Mouse (Mus musculus) brain, embryonic 14.5 days (tissue): ENCODE data around the gene Fam102b. TPM values are rescaled to one million over a fixed set of nuclear protein-coding genes. Genes with fewer than 3 reads are reported as not detected.

Experiments used
- DNase-seq: peaks from one replicate; pipeline ENCODE4 v3.0.0-alpha.2; 2011; ENCODE audit warnings: low read depth
- CTCF ChIP-seq: fragments of 200-500 bp; IDR thresholded peaks from 2 replicates; pipeline ENCODE4 v1.5.1; 2012; ENCODE audit warnings: inconsistent platforms, mild to moderate bottlenecking, moderate library complexity, borderline replicate concordance; ENCODE audit not compliant: insufficient read depth, insufficient read length; ENCODE audit errors: extremely low read depth
- POLR2A ChIP-seq: fragments of 200-500 bp; IDR thresholded peaks from 2 replicates; pipeline ENCODE4 v1.6.1; 2012; ENCODE audit warnings: mild to moderate bottlenecking, inconsistent platforms, borderline replicate concordance; ENCODE audit not compliant: poor library complexity, insufficient read depth, insufficient read length, severe bottlenecking; ENCODE audit errors: extremely low read depth
- polyA plus RNA-seq: library from polyadenylated mRNA; depleted of rRNA; stranded (reverse); fragments of >200 nt; gene quantifications from 2 replicates; pipeline ENCODE4 v1.2.3, GENCODE M21; 2012

Fam102b gene
- polyA plus RNA-seq, 1 experiment, result 26.5 TPM

DNA sequence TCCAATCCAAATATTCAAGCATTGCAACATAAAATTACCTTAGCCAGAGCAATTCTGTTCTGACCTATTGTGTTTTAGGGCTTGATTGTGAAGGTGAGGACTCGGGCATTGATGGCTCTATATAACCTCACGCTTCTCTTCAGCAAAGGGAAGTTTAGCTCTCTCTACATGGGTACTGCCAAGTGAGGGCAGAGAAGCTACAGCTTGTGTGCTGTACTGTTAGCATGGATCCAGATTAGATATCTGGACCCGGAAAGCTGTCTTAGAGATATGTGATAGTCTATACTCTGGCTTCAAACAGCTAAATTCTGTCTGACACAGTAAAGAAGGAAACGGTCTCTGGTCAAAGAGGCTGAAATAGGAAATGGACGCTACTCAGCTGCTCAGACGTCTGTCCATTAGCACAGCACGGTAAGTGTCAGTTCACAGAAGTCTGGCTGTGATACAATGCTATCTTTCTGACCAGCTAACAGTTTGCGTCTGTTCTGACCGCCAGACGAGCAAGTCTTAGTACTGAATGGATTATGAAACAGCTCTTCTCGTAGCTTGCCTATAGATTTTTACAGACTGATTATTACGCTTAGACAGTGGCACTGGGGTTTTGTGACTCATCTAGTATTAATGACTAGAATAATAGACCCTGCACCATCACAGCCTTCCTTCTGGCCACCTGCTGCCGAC, 53.3 kb downstream of the Fam102b start:
- no peak for TF ChIP-seq POLR2A
- no peak for TF ChIP-seq CTCF
- no peak for DNase-seq

DNA sequence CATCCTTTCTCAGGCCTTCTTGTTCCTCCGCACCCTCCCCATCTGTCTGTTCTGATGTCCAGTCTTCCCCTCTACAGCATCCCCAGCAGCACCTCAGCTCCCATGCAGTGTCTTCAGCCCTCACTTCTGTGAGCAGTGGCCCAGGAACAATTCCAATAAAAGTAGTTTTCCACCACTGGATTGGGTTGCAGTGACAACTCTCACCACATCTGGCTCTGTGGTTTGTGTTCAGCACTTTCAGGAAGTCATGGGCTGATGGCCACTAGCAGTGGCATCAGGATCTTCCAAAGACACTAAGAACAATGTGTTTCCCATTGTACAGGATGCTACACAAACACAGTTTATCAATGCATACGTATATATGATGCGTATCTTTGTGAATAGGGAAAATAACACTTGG, 61.4 kb downstream of the Fam102b start:
- DNase-seq, result no peak
- no peak for TF ChIP-seq CTCF
- no peak for TF ChIP-seq POLR2A

DNA sequence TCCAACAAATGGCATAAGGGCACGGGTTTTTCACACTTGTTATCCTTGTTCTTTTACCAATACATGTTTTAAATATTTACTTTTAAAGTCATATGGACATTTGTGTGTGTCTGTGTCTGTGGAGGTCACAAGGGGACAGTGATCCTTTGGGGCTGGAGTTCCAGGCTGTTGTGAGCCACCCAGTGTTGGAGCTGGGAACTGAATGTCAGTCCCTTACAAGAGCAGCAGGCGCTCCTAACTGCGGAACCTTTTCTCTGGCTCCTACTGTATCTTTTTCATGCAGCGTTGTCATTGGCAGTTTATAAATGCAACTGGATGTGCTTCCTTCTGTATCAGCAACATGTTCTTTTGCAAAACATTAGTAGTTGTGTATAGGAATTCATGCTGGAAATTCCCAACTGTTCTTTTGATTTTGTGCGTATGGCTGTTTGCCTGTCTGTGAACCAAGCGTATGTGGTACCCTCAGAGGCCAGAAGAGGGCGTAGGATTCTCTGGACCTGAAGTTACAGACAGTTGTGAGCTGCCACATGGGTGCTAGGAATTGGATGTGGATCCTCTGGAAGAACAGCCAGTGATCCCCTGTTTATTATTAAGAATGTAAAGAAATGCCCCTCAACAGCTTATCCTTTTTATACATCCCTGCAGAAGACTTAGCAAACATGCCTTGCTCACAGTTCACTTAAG, 62.9 kb downstream of the Fam102b start:
- DNase-seq, result no peak

DNA sequence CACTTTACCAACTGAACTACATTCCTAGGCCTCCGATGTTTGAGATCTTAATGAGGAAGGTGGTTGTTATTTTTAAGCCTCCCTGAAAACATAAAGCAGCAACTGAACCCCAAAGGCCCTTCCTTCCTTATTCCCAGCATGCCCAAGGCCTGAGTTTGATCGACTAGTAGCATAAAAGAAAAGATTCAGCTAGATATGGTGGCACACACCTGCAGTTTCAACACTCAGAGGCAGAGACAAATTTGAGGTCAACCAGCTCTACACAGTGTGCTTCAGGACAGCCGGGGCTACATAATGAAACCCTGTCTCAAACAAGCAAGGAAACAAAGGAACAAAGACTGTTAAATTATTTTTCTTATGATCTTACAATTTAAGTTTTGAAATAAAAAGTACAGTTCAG, 63.6 kb downstream of the Fam102b start:
- TF ChIP-seq POLR2A (no peak), CTCF (no peak)
- no peak for DNase-seq

More for the DNA sequence above, 62.9 kb downstream of the Fam102b start:
- TF ChIP-seq CTCF, result peak; percentile 18; the same call in 1 of the 2 replicates
- no peak for TF ChIP-seq POLR2A

DNA sequence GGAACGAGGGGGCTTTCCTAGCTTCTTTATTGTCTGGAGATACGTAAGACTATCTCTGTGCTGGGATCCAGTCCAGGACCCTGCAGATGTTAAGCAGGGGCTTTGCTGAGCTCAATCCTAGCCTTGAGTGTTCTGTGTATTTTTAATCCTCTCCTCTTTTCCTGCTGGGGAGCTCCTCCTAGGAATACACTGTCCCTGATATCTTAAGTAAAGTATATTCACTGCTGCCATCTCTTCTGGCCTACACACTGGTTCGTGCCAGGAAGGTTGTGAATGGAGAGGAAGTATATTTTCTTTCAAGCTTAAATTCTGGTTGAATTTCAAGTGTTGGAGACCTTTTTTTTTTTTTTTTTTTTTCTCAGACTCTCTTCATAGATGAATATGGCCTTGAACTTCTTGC, 64.1 kb downstream of the Fam102b start:
- TF ChIP-seq POLR2A, result no peak
- no peak for TF ChIP-seq CTCF
- no peak for DNase-seq

DNA sequence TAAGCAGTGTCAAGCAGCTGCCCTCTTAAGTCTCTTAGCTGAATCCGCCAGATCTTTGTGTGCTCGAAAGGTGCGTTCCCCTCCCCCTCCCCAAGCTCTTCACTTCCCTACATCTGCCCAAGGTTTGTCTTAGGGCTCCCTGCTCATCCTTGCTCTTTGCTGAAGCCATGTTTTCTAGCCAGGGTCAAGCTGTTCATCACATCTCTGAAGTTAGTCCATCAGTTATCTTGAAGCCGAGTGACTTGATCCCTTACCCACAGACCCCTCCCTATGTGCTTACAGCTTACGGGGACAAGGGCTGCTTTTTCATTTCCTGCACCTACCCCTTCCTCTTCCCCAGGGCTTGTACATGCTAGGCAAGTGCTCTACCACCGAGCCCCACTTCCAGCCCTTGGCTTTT, 65.8 kb downstream of the Fam102b start:
- TF ChIP-seq CTCF (no peak), POLR2A (no peak)

DNA sequence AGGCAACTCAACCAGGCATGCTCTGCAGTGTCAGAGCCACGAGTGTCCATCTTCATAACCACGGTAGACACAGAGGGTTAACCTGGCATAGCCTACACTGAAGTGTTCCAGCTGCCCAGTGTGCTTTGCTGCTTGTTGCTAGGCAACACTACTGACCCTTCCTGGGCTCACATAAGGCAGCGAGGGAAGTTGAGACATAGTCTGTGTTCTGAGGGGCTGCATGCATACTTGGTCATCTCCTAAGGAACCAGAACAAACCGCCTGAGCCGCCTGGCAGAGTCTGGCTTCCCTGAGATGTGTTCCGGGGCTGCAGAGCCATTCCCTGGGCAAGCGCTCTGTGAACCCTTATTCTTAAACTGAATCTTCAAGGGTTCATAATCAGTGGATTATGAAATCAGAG, 66.2 kb downstream of the Fam102b start:
- peak; percentile 88 for DNase-seq
- TF ChIP-seq POLR2A, result no peak
- TF ChIP-seq CTCF, result no peak

More for the DNA sequence above, 65.8 kb downstream of the Fam102b start:
- DNase-seq, result no peak

DNA sequence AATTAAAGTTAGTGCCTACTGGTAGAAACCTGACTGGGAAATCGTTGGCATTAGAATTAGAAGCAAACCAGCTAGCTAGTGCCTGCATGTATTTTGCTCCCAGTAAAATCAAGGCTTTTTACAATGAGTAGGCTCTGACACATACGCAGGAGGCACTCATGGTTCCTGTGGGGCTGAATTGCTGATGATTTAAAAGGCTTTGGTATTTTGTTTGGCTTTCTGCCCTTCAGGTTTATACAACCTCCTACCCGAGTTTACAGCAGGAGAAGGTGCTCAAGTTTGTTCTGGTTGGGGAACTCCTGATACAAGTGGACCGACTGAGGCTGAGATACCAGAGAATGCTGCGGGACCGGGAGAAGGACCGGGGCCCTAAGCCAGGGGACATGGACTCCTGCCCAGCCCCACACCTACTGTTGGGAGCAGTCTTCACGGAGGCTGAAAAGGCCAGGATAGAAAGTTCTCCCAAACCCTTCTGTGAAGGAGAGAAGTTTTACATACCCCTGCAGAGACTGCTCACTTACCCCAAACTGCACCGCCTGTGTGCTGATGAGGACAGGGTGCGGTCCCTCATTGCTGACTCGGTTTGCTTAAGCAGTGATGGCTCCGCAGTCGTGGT, 67.6 kb downstream of the Fam102b start:
- no peak for DNase-seq

DNA sequence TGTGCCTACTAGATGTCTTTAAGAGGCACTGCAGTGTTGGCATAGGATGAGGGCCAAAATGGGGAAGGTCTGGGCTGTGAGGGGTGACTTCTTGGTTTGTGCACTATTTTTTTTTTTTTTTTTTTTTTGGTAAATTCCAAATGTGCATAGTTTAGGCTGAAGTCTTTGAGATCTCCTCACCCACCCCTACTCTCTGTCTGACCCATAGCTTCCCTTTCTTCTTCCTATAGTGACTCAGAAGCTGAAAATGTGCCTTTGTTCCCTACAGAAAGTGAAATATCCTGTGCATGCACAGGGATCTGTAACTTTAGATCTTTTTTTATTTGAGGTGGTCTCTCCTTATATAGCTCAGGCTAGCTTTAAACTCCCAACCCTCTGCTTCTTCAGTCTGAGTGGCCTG, 69.4 kb downstream of the Fam102b start:
- no peak for DNase-seq
- no peak for TF ChIP-seq CTCF
- no peak for TF ChIP-seq POLR2A

More for the DNA sequence above, 67.6 kb downstream of the Fam102b start:
- no peak for TF ChIP-seq POLR2A
- no peak for TF ChIP-seq CTCF

DNA sequence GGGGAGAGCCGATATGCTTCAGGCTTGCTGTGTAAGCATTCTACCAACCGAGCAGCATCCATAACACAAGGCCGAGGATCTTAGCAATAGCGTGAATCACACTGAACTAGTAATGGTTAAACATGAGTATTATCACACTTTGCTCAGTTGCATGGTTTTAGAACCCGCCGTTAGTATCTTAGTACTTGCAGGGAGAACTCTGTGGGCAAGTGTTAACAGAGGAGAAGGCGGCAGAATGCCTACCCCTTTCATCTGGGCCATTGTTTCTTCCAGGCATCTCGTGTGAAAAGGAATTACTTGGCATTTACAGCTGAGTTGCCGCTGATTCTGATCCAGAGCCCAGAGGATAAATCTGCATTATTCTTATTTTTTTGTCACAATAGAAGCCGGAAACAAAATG, 86.4 kb downstream of the Fam102b start:
- TF ChIP-seq CTCF (no peak), POLR2A (no peak)
- no peak for DNase-seq

DNA sequence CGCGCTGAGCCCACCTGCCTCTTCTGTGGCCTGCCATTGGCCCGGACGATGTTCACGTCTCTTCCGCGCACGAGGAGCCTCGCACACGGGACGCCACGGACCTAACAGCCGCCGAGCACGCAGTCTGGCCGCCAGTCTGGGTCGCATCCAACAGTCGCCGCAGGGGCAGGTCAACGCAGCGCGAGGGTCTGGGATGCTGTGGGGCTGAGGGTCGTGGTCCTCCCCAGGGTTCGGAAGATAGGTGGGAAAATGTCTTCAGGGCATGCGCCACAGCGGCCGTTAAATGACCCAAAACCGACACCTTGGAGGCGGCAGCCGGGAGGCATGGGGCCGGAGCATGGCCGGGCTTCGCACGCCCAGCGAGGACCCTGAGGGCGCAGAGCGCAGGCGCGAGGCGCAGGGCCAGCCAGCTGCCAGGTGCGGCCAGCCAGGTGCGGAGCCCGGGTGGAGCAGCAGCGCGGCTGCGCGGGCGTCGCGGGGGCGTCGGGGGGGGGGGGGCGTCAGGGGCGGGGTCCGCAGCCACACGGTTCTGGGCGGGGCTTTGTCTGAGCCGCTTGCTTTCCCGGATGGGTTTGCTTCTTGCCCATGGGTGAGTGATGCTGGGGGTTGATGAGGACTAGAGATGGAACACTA, 87.3 kb downstream of the Fam102b start, which contains the start of gene Gm9857:
Gene Gm9857 (minus strand): TSS at position 445 of the 633 bp plus-strand sequence.
- DNase-seq, result peak; percentile 47
- TF ChIP-seq CTCF (no peak), POLR2A (no peak)
